Mouse (Mus musculus) ES-E14 (cell line): ENCODE measurements around the gene Gstp2.

Experiments
- CHD2 ChIP-seq: IDR thresholded peaks from 2 replicates; pipeline ENCODE4 v1.6.1; 2014; ENCODE audit warnings: mild to moderate bottlenecking, low read depth, low read length, inconsistent platforms
- HCFC1 ChIP-seq: IDR thresholded peaks from 2 replicates; pipeline ENCODE4 v1.6.1; 2012; ENCODE audit warnings: low read length, inconsistent platforms, borderline replicate concordance; ENCODE audit not compliant: insufficient read depth
- ZNF384 ChIP-seq: IDR thresholded peaks from 2 replicates; pipeline ENCODE4 v1.6.1; 2012; ENCODE audit warnings: low read depth, low read length, inconsistent platforms

DNA sequence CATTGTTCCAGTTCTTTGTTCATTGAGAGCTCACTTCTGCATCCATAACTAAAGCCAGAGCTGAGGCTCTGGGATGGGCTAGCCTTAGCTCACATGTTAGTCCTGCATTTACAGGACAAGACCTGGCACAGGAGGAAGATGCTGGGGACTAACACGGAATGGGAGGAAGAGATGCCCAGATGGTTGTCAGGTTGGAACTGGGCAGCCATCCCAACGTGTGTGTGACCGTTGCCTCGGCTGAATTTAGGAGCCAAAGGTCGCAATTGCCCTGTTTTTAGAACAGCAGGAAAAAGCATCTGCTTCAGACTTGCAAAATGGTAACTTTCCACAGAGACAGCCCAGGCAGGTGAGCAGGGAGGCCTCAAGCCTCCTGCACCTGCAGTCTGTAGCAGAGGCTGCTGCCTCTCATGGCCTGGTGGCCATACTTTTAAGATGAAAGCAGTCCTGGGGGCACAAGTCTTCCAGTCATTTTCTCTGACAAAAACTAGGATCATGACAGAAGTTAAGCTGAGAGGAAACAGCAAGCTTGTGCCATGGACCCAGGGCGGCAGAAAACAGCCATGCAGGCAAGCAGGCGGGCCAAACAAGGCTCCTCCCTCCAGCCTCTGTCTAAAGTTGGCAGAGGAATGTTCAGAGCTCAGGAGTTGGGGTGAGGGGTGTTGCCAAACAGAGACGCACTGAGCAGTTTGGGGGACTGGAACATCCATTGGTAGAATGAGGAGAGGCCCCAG, 9.6 kb upstream of the Gstp2 start:
- TF ChIP-seq ZNF384, result no peak
- no peak for TF ChIP-seq HCFC1
- TF ChIP-seq CHD2, result no peak
